Mouse (Mus musculus) thymus, postnatal 4 days (tissue): ENCODE measurements around the gene Ier2.
"Not testable (repeated sequence)": the region's sequence is repeated elsewhere in the genome, so short reads cannot be mapped to it uniquely, and the experiment has no call there.

Source experiments
- DNase-seq: peaks from one replicate; pipeline ENCODE4 v3.0.0; 2021

Ier2 gene

DNA sequence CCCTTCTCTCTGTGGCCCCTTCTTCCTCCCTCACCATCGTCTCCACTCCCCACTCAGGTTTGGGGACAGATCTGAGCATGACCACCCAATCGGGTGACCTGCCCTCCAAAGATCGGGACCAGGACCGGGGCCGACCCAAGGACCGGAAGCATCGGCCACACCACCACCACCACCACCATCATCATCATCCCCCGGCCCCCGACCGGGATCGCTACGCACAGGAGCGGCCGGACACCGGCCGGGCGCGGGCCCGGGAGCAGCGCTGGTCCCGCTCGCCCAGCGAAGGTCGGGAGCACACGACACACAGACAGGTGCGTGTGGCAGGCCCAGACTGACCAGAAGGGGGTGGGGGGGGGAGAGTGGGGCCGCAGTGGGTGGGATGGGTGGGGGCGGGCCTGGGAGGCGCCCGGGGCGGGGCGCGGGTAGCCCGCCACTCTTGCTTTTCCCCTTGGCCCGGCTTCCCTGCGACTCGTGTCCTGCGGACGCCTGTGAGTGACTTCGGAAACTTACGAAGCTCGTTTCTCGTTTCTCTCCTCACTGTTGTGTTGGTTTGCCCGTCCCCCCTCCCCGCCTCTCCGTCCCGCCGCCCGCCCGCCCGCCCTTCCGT lies 24.0 kb downstream of the Ier2 start:
- DNase-seq: peak; percentile 59

GRCm38 (mm10) chr8:84637946-84638554 lies 24.6 kb downstream of the Ier2 start:
- peak; percentile 55 for DNase-seq

DNA sequence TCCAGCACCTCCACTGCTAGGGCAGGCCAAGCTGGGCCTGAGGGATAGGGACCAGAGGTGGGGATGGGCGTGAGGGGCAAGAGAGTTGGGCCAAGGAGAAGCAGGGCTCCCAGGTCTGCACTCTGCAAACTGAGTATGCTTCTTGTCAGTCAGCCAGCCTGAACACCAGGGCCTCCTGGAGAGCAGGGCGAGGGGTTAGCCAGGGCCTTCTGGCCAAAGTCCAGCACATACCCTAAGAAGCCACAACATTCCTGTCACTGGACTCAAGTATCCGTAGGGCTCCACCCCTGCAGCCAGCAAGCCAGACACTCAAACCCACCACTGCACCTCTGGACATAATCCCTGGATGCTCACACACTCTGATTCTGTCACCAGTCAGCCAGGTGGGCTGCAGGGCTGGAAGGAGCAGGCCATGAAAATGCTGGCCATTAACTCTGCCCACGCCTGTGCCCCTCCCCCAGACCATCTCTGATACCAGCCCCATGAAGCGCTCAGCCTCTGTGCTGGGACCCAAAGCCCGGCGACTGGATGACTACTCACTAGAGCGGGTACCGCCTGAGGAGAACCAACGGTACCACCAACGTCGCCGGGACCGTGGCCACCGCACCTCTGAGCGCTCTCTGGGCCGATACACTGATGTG lies 26.5 kb downstream of the Ier2 start:
- no peak for DNase-seq

DNA sequence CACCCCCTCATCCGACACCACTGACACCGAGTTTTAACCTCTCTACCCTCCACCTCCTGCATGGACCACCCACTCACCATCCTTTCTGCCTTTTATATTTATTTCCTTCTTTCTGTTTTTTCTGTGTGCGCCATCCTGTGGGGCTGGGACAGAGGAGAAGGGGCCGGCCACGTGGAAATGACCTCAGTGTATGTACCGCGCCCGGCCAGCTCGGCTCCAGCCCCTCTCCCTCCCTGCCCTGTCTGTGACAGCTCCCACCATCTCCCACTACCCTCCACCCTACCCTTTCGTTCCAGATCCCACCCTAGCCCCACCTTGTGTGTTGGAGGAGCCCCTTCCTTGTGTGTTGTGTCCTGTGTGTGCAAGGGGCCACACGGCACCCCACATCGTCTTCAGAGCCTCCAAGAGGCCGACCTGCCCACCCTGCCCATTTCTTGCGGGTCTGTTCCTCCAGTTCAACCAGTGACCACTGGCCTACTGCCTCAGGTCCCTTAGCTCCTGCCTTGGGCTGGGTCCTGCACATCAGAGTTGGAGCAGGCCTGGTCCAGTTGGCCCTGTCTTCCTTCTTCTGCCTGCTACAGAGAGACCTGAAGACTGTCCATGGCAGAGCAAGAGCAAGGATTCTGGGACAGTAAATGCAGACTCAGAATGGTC lies 27.1 kb downstream of the Ier2 start:
- no peak for DNase-seq

GRCm38 (mm10) chr8:84634849-84635304 lies 27.8 kb downstream of the Ier2 start:
- no peak for DNase-seq

DNA sequence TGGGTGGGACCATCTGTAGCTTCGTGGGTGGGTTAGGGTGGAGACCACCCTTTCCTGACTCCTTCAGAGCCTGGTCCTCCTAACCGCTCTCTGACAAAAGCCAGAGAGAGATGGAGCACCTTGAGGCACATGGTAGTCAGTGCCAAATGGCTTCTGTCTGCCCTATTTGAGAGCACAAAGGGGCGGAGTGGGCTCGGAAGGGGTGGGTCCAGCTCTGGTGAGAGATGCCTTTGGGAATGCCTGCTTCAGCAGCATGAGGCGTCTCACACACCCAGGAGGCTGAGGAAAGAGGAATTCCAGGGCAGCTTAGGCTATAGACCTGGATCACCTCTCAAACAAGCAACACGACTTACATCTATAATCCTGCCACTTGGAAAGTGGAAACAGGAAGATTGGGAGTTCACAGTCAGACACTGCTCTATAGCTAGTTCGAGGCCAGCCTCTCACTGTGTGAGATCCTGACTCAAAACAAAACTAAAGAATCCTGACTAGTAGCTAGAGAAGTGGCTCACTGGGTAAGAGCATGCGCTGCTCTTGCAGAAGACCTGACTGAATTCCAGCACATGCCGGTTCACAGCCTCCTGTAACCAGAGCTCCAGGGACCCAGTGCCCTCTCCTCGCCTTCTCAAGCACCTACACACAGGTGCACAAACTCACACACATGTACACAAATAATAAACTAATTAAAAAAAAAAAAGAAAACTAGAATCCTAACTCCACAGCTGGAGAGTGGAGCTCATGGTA lies 28.6 kb downstream of the Ier2 start:
- no peak for DNase-seq

GRCm38 (mm10) chr8:84631813-84632212 lies 30.8 kb downstream of the Ier2 start:
- DNase-seq: no peak

GRCm38 (mm10) chr8:84630145-84630544 lies 32.5 kb downstream of the Ier2 start:
- DNase-seq: no peak

DNA sequence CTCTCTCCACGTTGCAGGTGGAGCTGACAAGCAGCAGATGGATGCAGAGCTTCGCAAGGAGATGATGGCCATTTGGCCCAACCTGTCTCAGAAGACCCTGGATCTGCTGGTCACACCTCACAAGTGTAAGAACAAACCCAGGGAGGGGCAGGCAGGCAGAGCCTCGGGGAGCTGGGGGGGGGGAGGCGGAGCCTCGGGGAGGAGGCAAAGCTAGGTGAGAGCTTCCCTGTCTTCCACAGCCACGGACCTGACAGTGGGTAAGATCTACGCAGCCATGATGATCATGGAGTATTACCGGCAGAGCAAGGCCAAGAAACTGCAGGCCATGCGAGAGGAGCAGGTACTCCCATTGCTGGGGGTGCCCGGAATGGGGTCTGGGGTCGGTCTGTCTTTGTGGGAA lies 33.1 kb downstream of the Ier2 start:
- DNase-seq: no peak

DNA sequence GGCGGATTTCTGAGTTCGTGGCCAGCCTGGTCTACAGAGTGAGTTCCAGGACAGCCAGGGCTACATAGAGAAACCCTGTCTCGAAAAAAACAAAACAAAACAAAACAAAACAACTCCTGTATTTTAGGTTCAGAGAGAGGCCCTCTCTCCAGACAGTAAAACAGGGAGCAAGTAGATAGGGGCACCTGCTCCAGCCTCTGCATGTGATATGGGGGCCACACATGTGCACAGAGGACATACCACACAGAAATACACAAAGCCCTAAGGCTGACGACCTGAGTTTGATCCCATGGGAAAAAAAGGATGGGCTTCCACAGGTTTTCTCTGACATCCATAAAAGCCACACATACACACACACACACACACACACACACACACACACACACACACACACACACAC lies 39.2 kb downstream of the Ier2 start:
- not testable (repeated sequence) for DNase-seq

DNA sequence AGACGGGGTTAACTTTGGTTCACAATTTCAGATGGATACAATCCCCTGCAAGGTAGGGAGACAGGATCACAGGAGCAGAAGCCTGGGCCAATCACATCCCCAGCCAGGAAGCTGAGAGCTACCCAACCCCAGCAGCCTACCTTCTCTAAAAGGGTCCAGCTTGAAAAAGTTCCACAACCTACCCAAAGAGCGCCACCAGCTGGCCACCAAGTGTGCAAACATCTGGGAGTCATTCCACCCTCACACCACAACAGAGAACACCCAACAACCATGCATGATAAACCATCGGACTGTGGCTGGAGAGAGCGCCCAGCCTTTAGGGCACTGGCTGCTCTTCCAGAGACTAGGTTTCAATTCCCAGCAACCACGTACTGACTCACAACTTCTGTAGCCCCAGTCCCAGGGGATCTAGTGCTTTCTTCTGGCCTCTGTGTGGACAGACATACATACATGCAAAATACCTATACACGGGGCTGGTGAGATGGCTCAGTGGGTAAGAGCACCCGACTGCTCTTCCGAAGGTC lies 41.5 kb downstream of the Ier2 start:
- DNase-seq: no peak

- no peak for DNase-seq
These were observed 45.6 kb downstream of the Ier2 start for GRCm38 (mm10) chr8:84617005-84617404.

DNA sequence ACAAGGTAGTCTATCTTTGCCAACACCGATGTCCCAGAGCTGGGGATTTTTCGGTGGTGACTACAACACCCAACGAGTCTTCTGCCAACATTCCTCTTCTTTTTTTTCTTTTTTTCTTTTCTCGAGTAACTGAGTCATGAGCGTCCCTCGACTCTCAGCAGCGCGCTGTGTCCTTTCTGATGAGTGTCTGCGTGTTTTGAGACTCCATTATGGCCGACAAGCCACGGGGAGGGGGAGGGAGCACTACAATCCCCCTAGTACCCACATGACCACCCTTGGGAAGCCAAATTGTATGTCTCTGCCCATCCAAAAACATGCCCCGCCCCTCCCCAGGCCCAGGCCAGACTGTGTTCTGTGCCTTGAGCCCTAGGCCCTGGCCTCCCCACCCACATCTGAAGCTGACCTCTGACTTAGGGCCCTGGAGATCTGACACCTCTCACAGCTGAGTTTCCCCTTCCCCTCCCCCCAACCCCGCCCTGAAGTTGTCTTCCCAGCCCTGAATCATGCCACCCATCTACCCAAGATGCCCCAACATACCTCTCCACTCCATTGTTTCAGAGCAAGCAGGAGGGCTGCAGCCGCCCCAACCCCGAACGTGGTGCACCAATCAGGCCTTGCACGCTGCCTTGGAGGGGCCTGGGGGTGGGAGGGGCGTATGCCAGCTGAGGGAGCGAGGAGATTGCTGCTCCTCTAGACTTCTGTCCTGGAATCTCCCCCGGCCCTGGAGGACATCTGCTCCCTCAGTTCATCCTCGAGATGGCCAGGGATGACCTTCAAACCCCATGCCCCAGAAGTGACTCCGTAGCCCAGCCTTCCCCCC lies 46.8 kb downstream of the Ier2 start:
- DNase-seq: no peak

GRCm38 (mm10) chr8:84614512-84615223 lies 48.0 kb downstream of the Ier2 start:
- peak; percentile 59 for DNase-seq
